Mouse (Mus musculus): ENCODE data around the gene Rap1gap. TPM values are rescaled to one million over a fixed set of nuclear protein-coding genes. Genes with fewer than 3 reads are reported as not detected.
A peak's percentile ranks its signal among the peaks of the same experiment; 100 is the strongest.

The Rap1gap gene
- polyA plus RNA-seq, 1 experiment from 2014 or later: 17.5 TPM

GRCm38 (mm10) chr4:137768381-137768780 lies 103.9 kb downstream of the Rap1gap start:
- Histone ChIP-seq H3K36me3 (ENCODE audit: control insufficient read depth, insufficient read depth, low read length) (no peaks in the 10 kb centered on the region), H3K4me1 (ENCODE audit: control insufficient read depth, insufficient read depth, low read length) (peaks cover 18% of the 10 kb centered on the region), H3K9me3 (ENCODE audit: control insufficient read depth, low read depth, low read length) (no peaks in the 10 kb centered on the region), H3K4me2 (replicated peaks; ENCODE audit: low read depth, low read length) (no peak overlapping the region), H3K27ac (ENCODE audit: low read length) (no peak overlapping the region), H3K27me3 (ENCODE audit: control insufficient read depth, insufficient read depth, low read length) (no peaks in the 10 kb centered on the region), H3K4me3 (ENCODE audit: low read depth, low read length) (no peak overlapping the region), H3K9ac (replicated peaks; ENCODE audit: low read depth, low read length) (no peak overlapping the region)
- 86% methylated on average over 5 of the region's 5 CpGs for WGBS
- no peak for ATAC-seq (ENCODE audit: insufficient number of reproducible peaks, insufficient read depth, low FRiP score, low read depth)

GRCm38 (mm10) chr4:137768831-137769230 lies 104.3 kb downstream of the Rap1gap start:
- Histone ChIP-seq H3K4me2 (replicated peaks; ENCODE audit: low read depth, low read length) (no peak overlapping the region), H3K36me3 (ENCODE audit: control insufficient read depth, insufficient read depth, low read length) (no peaks in the 10 kb centered on the region), H3K4me3 (ENCODE audit: low read depth, low read length) (no peak overlapping the region), H3K4me1 (ENCODE audit: control insufficient read depth, insufficient read depth, low read length) (peaks cover 18% of the 10 kb centered on the region), H3K9ac (replicated peaks; ENCODE audit: low read depth, low read length) (no peak overlapping the region), H3K27me3 (ENCODE audit: control insufficient read depth, insufficient read depth, low read length) (no peaks in the 10 kb centered on the region), H3K27ac (ENCODE audit: low read length) (no peak overlapping the region), H3K9me3 (ENCODE audit: control insufficient read depth, low read depth, low read length) (no peaks in the 10 kb centered on the region)
- 78% methylated on average over 6 of the region's 6 CpGs for WGBS
- ATAC-seq (ENCODE audit: insufficient number of reproducible peaks, insufficient read depth, low FRiP score, low read depth): no peak

DNA sequence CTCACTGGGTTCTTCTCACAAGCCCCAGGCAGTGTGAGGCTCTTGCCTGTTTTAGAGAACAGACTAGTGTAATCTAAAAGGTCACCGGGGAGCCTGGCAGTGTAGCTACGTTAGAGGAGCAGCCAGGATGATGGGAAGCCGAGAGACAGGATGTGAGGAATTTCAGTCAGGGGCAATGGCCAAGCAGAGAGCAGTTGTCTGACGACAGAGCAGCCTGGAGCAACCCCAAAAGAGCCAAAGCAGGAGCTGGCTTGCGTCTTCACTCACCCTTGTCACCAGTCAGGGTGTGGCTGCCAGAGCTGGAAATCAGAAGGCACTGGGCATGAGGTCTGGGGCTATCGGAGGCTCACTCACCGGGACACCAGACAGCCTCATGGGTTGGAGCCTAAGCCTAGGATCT lies 105.1 kb downstream of the Rap1gap start:
- ATAC-seq (ENCODE audit: insufficient number of reproducible peaks, insufficient read depth, low FRiP score, low read depth): no peak
- 47% methylated on average over 7 of the region's 7 CpGs for WGBS
- Histone ChIP-seq H3K36me3 (ENCODE audit: control insufficient read depth, insufficient read depth, low read length) (no peaks in the 10 kb centered on the region), H3K9me3 (ENCODE audit: control insufficient read depth, low read depth, low read length) (no peaks in the 10 kb centered on the region), H3K27ac (ENCODE audit: low read length) (no peak overlapping the region), H3K4me1 (ENCODE audit: control insufficient read depth, insufficient read depth, low read length) (peaks cover 18% of the 10 kb centered on the region), H3K27me3 (ENCODE audit: control insufficient read depth, insufficient read depth, low read length) (no peaks in the 10 kb centered on the region), H3K4me2 (replicated peaks; ENCODE audit: low read depth, low read length) (no peak overlapping the region), H3K4me3 (ENCODE audit: low read depth, low read length) (no peak overlapping the region), H3K9ac (replicated peaks; ENCODE audit: low read depth, low read length) (no peak overlapping the region)

- Histone ChIP-seq H3K27ac (ENCODE audit: low read length) (no peak overlapping the region), H3K9me3 (ENCODE audit: control insufficient read depth, low read depth, low read length) (no peaks in the 10 kb centered on the region), H3K4me3 (ENCODE audit: low read depth, low read length) (no peak overlapping the region), H3K36me3 (ENCODE audit: control insufficient read depth, insufficient read depth, low read length) (no peaks in the 10 kb centered on the region), H3K4me2 (replicated peaks; ENCODE audit: low read depth, low read length) (no peak overlapping the region), H3K9ac (replicated peaks; ENCODE audit: low read depth, low read length) (no peak overlapping the region), H3K4me1 (ENCODE audit: control insufficient read depth, insufficient read depth, low read length) (peaks cover 8% of the 10 kb centered on the region), H3K27me3 (ENCODE audit: control insufficient read depth, insufficient read depth, low read length) (no peaks in the 10 kb centered on the region)
- WGBS: 52% methylated on average over 14 of the region's 14 CpGs
- peak; percentile 47; the same call in 1 of the 2 replicates for ATAC-seq (ENCODE audit: insufficient number of reproducible peaks, insufficient read depth, low FRiP score, low read depth)
These were observed 106.5 kb downstream of the Rap1gap start for GRCm38 (mm10) chr4:137770901-137771612.

GRCm38 (mm10) chr4:137771749-137772148 lies 107.2 kb downstream of the Rap1gap start:
- Histone ChIP-seq H3K27ac (ENCODE audit: low read length) (no peak overlapping the region), H3K9ac (replicated peaks; ENCODE audit: low read depth, low read length) (no peak overlapping the region), H3K4me2 (replicated peaks; ENCODE audit: low read depth, low read length) (no peak overlapping the region), H3K4me3 (ENCODE audit: low read depth, low read length) (no peak overlapping the region), H3K27me3 (ENCODE audit: control insufficient read depth, insufficient read depth, low read length) (no peaks in the 10 kb centered on the region), H3K36me3 (ENCODE audit: control insufficient read depth, insufficient read depth, low read length) (no peaks in the 10 kb centered on the region), H3K4me1 (ENCODE audit: control insufficient read depth, insufficient read depth, low read length) (peaks cover 3% of the 10 kb centered on the region; the same call in 1 of the 2 replicates), H3K9me3 (ENCODE audit: control insufficient read depth, low read depth, low read length) (no peaks in the 10 kb centered on the region)
- no peak for ATAC-seq (ENCODE audit: insufficient number of reproducible peaks, insufficient read depth, low FRiP score, low read depth)
- WGBS: 72% methylated on average over 3 of the region's 3 CpGs

GRCm38 (mm10) chr4:137772438-137773056 lies 108.0 kb downstream of the Rap1gap start:
- Histone ChIP-seq H3K4me2 (replicated peaks; ENCODE audit: low read depth, low read length) (no peak overlapping the region), H3K9me3 (ENCODE audit: control insufficient read depth, low read depth, low read length) (no peaks in the 10 kb centered on the region), H3K4me1 (ENCODE audit: control insufficient read depth, insufficient read depth, low read length) (peaks cover 3% of the 10 kb centered on the region; the same call in 1 of the 2 replicates), H3K4me3 (ENCODE audit: low read depth, low read length) (no peak overlapping the region), H3K27ac (ENCODE audit: low read length) (no peak overlapping the region), H3K36me3 (ENCODE audit: control insufficient read depth, insufficient read depth, low read length) (no peaks in the 10 kb centered on the region), H3K9ac (replicated peaks; ENCODE audit: low read depth, low read length) (no peak overlapping the region), H3K27me3 (ENCODE audit: control insufficient read depth, insufficient read depth, low read length) (no peaks in the 10 kb centered on the region)
- 73% methylated on average over 16 of the region's 16 CpGs for WGBS
- no peak for ATAC-seq (ENCODE audit: insufficient number of reproducible peaks, insufficient read depth, low FRiP score, low read depth)

- Histone ChIP-seq H3K4me2 (replicated peaks; ENCODE audit: low read depth, low read length) (no peak overlapping the region), H3K9ac (replicated peaks; ENCODE audit: low read depth, low read length) (no peak overlapping the region), H3K4me1 (ENCODE audit: control insufficient read depth, insufficient read depth, low read length) (peaks cover 3% of the 10 kb centered on the region; the same call in 1 of the 2 replicates), H3K27ac (ENCODE audit: low read length) (no peak overlapping the region), H3K9me3 (ENCODE audit: control insufficient read depth, low read depth, low read length) (no peaks in the 10 kb centered on the region), H3K36me3 (ENCODE audit: control insufficient read depth, insufficient read depth, low read length) (no peaks in the 10 kb centered on the region), H3K27me3 (ENCODE audit: control insufficient read depth, insufficient read depth, low read length) (no peaks in the 10 kb centered on the region), H3K4me3 (ENCODE audit: low read depth, low read length) (no peak overlapping the region)
- ATAC-seq (ENCODE audit: insufficient number of reproducible peaks, insufficient read depth, low FRiP score, low read depth): no peak
- 39% methylated on average over 2 of the region's 2 CpGs for WGBS
These were observed 108.9 kb downstream of the Rap1gap start for GRCm38 (mm10) chr4:137773369-137773899.

DNA sequence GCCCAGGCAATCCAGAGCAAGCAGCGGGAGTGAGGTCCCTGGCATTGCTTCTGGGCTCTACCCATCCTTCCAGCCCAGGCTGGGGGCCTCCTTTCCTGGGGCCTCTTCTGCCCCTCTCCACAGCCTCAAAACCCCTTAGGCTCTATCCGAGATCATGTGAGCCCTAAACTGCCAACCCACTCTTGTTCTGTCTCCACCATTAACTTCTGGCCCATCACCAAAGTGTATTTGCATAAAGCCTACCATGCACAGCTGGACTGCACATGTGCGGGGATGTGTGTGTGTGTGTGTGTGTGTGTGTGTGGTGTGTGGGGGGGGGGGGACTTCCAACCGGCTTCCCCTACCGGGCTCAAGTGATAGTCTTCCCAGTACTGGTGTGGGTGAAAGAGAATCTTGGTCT lies 109.5 kb downstream of the Rap1gap start:
- ATAC-seq (ENCODE audit: insufficient number of reproducible peaks, insufficient read depth, low FRiP score, low read depth): no peak
- Histone ChIP-seq H3K4me3 (ENCODE audit: low read depth, low read length) (no peak overlapping the region), H3K9me3 (ENCODE audit: control insufficient read depth, low read depth, low read length) (no peaks in the 10 kb centered on the region), H3K36me3 (ENCODE audit: control insufficient read depth, insufficient read depth, low read length) (no peaks in the 10 kb centered on the region), H3K4me2 (replicated peaks; ENCODE audit: low read depth, low read length) (no peak overlapping the region), H3K4me1 (ENCODE audit: control insufficient read depth, insufficient read depth, low read length) (peaks cover 3% of the 10 kb centered on the region; the same call in 1 of the 2 replicates), H3K9ac (replicated peaks; ENCODE audit: low read depth, low read length) (no peak overlapping the region), H3K27ac (ENCODE audit: low read length) (no peak overlapping the region), H3K27me3 (ENCODE audit: control insufficient read depth, insufficient read depth, low read length) (no peaks in the 10 kb centered on the region)
- WGBS: 60% methylated on average over 5 of the region's 5 CpGs

Measured in stomach, embryonic 14.5 days (tissue).